Mouse (Mus musculus): ENCODE results near the gene Entpd1. TPM values are rescaled to one million over a fixed set of nuclear protein-coding genes. Genes with fewer than 3 reads are reported as not detected.

Entpd1 gene
- polyA plus RNA-seq (2016; fragmentation: Nextera tagmentation; extraction: Ambion mirVana), result 3.1 and 3.3 TPM in 2 replicates

- peak; percentile 98 for DNase-seq (ENCODE audit: low spot score)
- under 1% methylated on average over 45 of the region's 45 CpGs for WGBS
- Histone ChIP-seq H3K9me3 (no peaks in the 10 kb centered on the region), H3K4me1 (peaks cover 8% of the 10 kb centered on the region), H3K27ac (replicated peaks) (peak within 1 kb of the TSS; percentile 78), H3K27me3 (replicated peaks; ENCODE audit: low read depth, poor library complexity, severe bottlenecking) (no peaks in the 10 kb centered on the region; the same call in 1 of the 2 replicates), H3K4me3 (peak within 1 kb of the TSS; percentile 83), H3K36me3 (replicated peaks) (peaks cover 28% of the 10 kb centered on the region)
These were observed at the start of gene Entpd1, which contains the start of gene Tctn3 for GRCm38 (mm10) chr19:40611830-40612506. Entpd1 (plus strand) TSS chr19:40612366. Tctn3 (minus strand) TSS chr19:40612233.

GRCm38 (mm10) chr19:40563880-40564645, 48.1 kb upstream of the Entpd1 start:
- DNase-seq (ENCODE audit: low spot score), result no peak
- Histone ChIP-seq H3K27me3 (replicated peaks; ENCODE audit: low read depth, poor library complexity, severe bottlenecking) (no peaks in the 10 kb centered on the region), H3K4me1 (no peaks in the 10 kb centered on the region), H3K9me3 (no peaks in the 10 kb centered on the region), H3K36me3 (replicated peaks) (peaks cover 74% of the 10 kb centered on the region), H3K4me3 (no peak overlapping the region), H3K27ac (replicated peaks) (no peak overlapping the region)
- WGBS, result 90% methylated on average over 10 of the region's 10 CpGs

GRCm38 (mm10) chr19:40567616-40568015, 44.5 kb upstream of the Entpd1 start:
- Histone ChIP-seq H3K9me3 (peaks cover 13% of the 10 kb centered on the region), H3K36me3 (replicated peaks) (peaks cover 98% of the 10 kb centered on the region), H3K4me1 (no peaks in the 10 kb centered on the region), H3K27me3 (replicated peaks; ENCODE audit: low read depth, poor library complexity, severe bottlenecking) (no peaks in the 10 kb centered on the region), H3K4me3 (no peak overlapping the region), H3K27ac (replicated peaks) (no peak overlapping the region)
- WGBS, result 86% methylated on average over 3 of the region's 3 CpGs
- no peak for DNase-seq (ENCODE audit: low spot score)

GRCm38 (mm10) chr19:40570726-40571125, 41.4 kb upstream of the Entpd1 start:
- Histone ChIP-seq H3K36me3 (replicated peaks) (peaks cover 100% of the 10 kb centered on the region), H3K4me3 (no peak overlapping the region), H3K4me1 (no peaks in the 10 kb centered on the region), H3K9me3 (peaks cover 13% of the 10 kb centered on the region), H3K27me3 (replicated peaks; ENCODE audit: low read depth, poor library complexity, severe bottlenecking) (no peaks in the 10 kb centered on the region), H3K27ac (replicated peaks) (no peak overlapping the region)
- no peak for DNase-seq (ENCODE audit: low spot score)
- WGBS, result 93% methylated on average over 9 of the region's 9 CpGs

- 84% methylated on average over 5 of the region's 5 CpGs for WGBS
- DNase-seq (ENCODE audit: low spot score), result no peak
- Histone ChIP-seq H3K4me3 (no peak overlapping the region), H3K4me1 (no peaks in the 10 kb centered on the region), H3K27ac (replicated peaks) (no peak overlapping the region), H3K36me3 (replicated peaks) (peaks cover 100% of the 10 kb centered on the region), H3K9me3 (peaks cover 4% of the 10 kb centered on the region), H3K27me3 (replicated peaks; ENCODE audit: low read depth, poor library complexity, severe bottlenecking) (no peaks in the 10 kb centered on the region)
These were observed 36.7 kb upstream of the Entpd1 start for GRCm38 (mm10) chr19:40575438-40575837.

DNA sequence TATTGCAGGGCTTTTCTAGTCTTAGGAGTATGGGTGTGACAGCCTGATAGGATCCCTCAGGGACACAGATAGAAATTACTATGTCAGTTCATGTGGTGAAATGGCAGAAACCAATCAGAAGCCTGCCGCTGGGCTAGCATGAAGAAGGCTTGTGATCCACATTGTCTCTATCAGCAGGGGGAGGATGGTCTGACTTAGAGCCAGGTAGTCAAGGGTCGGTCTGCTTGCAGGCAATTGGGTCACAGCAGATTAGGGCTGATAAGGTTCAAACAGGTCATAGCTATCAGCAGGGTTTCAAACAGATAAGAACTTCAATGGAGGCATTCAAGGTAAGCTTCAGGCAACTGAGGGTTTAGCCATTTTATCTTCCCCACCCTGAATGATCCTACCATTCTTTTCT, 31.3 kb upstream of the Entpd1 start:
- Histone ChIP-seq H3K27ac (replicated peaks) (no peak overlapping the region), H3K36me3 (replicated peaks) (peaks cover 97% of the 10 kb centered on the region), H3K9me3 (no peaks in the 10 kb centered on the region), H3K27me3 (replicated peaks; ENCODE audit: low read depth, poor library complexity, severe bottlenecking) (no peaks in the 10 kb centered on the region), H3K4me1 (0 out of 2 replicates have a peak, but pooled peaks cover 3% of the 10 kb centered on the region), H3K4me3 (no peak overlapping the region)
- WGBS, result 89% methylated on average over 2 of the region's 2 CpGs
- DNase-seq (ENCODE audit: low spot score), result no peak

- peaks cover 94% of the 10 kb centered on the region for H3K36me3 ChIP-seq (replicated peaks)
- 89% methylated on average over 5 of the region's 5 CpGs for WGBS
- no peak overlapping the region for H3K4me3 ChIP-seq
- peaks cover 6% of the 10 kb centered on the region; the same call in 1 of the 2 replicates for H3K4me1 ChIP-seq
- no peaks in the 10 kb centered on the region for H3K27me3 ChIP-seq (replicated peaks; ENCODE audit: low read depth, poor library complexity, severe bottlenecking)
- no peaks in the 10 kb centered on the region for H3K9me3 ChIP-seq
- no peak for DNase-seq (ENCODE audit: low spot score)
- no peak overlapping the region for H3K27ac ChIP-seq (replicated peaks)
These were observed 30.5 kb upstream of the Entpd1 start for GRCm38 (mm10) chr19:40581662-40582061.

GRCm38 (mm10) chr19:40586908-40587307, 25.3 kb upstream of the Entpd1 start:
- H3K27ac ChIP-seq (replicated peaks), result no peak overlapping the region
- no peaks in the 10 kb centered on the region for H3K27me3 ChIP-seq (replicated peaks; ENCODE audit: low read depth, poor library complexity, severe bottlenecking)
- no peak for DNase-seq (ENCODE audit: low spot score)
- H3K4me1 ChIP-seq, result peaks cover 20% of the 10 kb centered on the region
- H3K36me3 ChIP-seq (replicated peaks), result peaks cover 42% of the 10 kb centered on the region
- peak overlapping the region; percentile 88 for H3K4me3 ChIP-seq
- WGBS, result 58% methylated on average over 7 of the region's 7 CpGs
- no peaks in the 10 kb centered on the region for H3K9me3 ChIP-seq

GRCm38 (mm10) chr19:40587491-40588292, 24.5 kb upstream of the Entpd1 start:
- 7% methylated on average over 30 of the region's 30 CpGs for WGBS
- DNase-seq (ENCODE audit: low spot score), result no peak

DNA sequence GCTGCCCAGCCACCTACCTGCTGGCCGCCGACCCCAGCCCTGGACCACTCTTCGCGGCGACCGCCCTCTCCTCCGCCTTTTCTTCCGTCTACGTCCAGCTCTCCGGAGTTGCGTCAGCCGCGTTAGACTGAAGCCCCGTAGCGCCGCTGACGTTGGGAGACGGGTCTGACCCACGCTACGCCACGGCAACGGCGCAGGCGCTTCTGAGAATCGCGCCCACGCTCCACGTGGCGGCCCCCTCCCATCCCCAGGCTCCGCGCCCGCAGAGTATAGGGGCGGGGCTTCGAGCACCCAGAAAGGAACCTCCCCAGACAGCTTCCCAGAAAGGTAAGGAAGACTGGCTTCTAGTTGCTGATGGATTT, 23.9 kb upstream of the Entpd1 start, which contains the start of gene Aldh18a1:
Gene Aldh18a1 (minus strand): TSS at position 171 of the 362 bp plus-strand sequence.
- H3K4me1 ChIP-seq, result peaks cover 20% of the 10 kb centered on the region
- peaks cover 28% of the 10 kb centered on the region for H3K36me3 ChIP-seq (replicated peaks)
- peak within 1 kb of the TSS; percentile 89 for H3K27ac ChIP-seq (replicated peaks)
- DNase-seq (ENCODE audit: low spot score), result peak; percentile 96
- under 1% methylated on average over 34 of the region's 34 CpGs for WGBS
- no peaks in the 10 kb centered on the region for H3K9me3 ChIP-seq
- H3K27me3 ChIP-seq (replicated peaks; ENCODE audit: low read depth, poor library complexity, severe bottlenecking), result no peaks in the 10 kb centered on the region
- H3K4me3 ChIP-seq, result peak within 1 kb of the TSS; percentile 88

More at GRCm38 (mm10) chr19:40587491-40588292, 24.5 kb upstream of the Entpd1 start:
- Histone ChIP-seq H3K27me3 (replicated peaks; ENCODE audit: low read depth, poor library complexity, severe bottlenecking) (no peaks in the 10 kb centered on the region), H3K4me1 (peaks cover 20% of the 10 kb centered on the region), H3K27ac (replicated peaks) (peak overlapping the region; percentile 89), H3K4me3 (peak overlapping the region; percentile 88), H3K36me3 (replicated peaks) (peaks cover 34% of the 10 kb centered on the region), H3K9me3 (no peaks in the 10 kb centered on the region)

DNA sequence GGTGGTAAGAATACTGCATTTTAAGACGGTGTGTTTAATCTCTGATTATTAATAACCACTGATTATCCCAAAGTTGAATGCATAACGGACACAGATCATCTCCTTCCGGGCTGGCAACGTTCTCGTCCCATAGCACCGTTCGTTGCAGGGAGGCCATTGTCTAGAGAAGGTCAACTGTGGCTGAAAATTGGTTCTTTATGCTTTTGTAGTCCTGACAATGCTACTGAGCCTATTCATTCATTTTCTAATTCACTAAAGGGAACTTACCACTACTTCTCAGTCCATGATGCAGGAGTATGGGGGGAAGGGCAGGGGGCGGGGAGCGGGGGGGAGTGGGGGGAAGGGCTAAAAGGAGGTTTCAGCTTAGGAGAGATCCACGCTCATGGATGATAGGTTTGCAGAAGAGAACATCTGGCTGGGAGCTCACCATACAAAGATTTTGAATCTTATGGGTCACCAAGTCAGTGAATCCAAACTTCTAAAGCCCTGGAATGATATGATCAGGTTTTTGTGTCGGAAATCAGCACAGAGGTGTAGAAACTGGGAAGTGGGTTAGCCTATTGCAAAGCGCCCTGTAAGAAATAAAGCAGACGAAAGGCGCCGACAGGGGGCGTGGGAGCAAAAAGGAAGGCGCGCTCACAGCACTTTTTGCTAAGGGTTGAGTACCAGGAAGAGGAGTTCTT, 23.2 kb upstream of the Entpd1 start:
- Histone ChIP-seq H3K9me3 (no peaks in the 10 kb centered on the region), H3K27me3 (replicated peaks; ENCODE audit: low read depth, poor library complexity, severe bottlenecking) (no peaks in the 10 kb centered on the region), H3K27ac (replicated peaks) (peak overlapping the region; percentile 89), H3K36me3 (replicated peaks) (peaks cover 26% of the 10 kb centered on the region), H3K4me1 (peaks cover 20% of the 10 kb centered on the region), H3K4me3 (peak overlapping the region; percentile 88)
- peak; percentile 92 for DNase-seq (ENCODE audit: low spot score)
- under 1% methylated on average over 18 of the region's 18 CpGs for WGBS

DNA sequence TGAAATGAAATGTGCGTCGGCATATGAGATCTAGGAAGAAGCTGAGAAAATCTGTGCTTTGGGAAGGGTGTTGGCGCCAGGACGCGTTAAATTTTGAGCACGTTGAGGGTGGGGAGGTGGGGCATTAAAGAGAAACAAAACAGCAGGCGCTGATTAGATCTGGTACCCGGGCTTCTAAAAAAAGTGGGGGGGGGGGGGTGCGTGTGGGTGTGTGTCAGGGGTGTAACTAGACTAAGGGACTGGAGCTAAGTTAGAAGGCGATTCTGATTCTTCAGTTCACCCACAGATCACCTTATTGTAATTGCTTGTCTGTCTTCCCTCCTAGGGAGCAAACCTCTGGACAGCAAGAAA, 22.7 kb upstream of the Entpd1 start:
- no peaks in the 10 kb centered on the region for H3K9me3 ChIP-seq
- H3K4me3 ChIP-seq, result peak overlapping the region; percentile 88
- no peak for DNase-seq (ENCODE audit: low spot score)
- peaks cover 27% of the 10 kb centered on the region for H3K36me3 ChIP-seq (replicated peaks)
- WGBS, result under 1% methylated on average over 10 of the region's 10 CpGs
- H3K27me3 ChIP-seq (replicated peaks; ENCODE audit: low read depth, poor library complexity, severe bottlenecking), result no peaks in the 10 kb centered on the region
- H3K27ac ChIP-seq (replicated peaks), result peak overlapping the region; percentile 89
- peaks cover 20% of the 10 kb centered on the region for H3K4me1 ChIP-seq

Measured in embryonic facial prominence, embryonic 10.5 days (tissue).